Mouse (Mus musculus): Measurements from ENCODE around the gene Plxnb3. TPM values are rescaled to one million over a fixed set of nuclear protein-coding genes. Genes with fewer than 3 reads are reported as not detected.

Gene Plxnb3
- total RNA-seq, 2 experiments from 2014 or later = 0.72 to 0.92 TPM

DNA sequence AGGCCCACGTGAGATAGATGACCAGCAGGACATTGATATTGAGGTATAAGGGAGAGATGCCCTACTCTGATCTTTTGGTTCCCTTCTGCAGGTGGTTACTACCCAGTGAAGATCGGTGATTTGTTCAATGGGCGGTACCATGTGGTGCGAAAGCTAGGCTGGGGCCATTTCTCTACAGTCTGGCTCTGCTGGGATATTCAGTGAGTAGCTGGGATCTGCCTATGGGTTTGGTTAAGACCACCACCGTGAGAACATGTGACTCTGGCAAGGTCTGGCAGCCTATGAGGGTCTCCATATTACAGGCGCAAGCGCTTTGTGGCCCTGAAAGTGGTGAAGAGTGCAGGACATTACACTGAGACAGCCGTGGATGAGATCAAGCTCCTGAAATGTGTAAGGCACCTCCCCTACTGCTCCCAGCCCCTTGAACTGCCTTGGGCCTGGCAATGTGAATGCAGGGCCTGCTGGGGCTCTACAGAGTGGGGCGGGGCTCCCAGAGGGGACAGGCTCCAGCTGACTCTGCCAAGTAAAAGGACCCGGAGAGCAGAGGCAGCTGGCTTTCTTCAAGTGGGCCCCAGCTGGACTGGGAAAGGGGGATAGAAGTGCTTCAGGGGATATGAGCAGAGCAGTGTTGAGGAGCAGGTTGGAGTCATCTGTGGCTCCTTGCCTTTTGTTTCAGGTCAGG is 18.1 kb downstream of the Plxnb3 start:
- intact Hi-C loops (cut with DNase I) = loop anchor here (5.0 kb wide), 1 partner anchor 58 kb away; the partner anchor contains the start of genes Abcd1 and Bcap31
- peak; percentile 62 to 67 for DNase-seq

GRCm38 (mm10) chrX:73782227-73782626 is 25.3 kb downstream of the Plxnb3 start:
- no peak for DNase-seq
- intact Hi-C loops (cut with DNase I) = loop anchor here (10.0 kb wide), 1 partner anchor 463 kb away; the partner anchor contains the start of gene Flna

- peak; percentile 17 to 23 for DNase-seq
These were observed 28.8 kb downstream of the Plxnb3 start for GRCm38 (mm10) chrX:73785666-73786065.

DNA sequence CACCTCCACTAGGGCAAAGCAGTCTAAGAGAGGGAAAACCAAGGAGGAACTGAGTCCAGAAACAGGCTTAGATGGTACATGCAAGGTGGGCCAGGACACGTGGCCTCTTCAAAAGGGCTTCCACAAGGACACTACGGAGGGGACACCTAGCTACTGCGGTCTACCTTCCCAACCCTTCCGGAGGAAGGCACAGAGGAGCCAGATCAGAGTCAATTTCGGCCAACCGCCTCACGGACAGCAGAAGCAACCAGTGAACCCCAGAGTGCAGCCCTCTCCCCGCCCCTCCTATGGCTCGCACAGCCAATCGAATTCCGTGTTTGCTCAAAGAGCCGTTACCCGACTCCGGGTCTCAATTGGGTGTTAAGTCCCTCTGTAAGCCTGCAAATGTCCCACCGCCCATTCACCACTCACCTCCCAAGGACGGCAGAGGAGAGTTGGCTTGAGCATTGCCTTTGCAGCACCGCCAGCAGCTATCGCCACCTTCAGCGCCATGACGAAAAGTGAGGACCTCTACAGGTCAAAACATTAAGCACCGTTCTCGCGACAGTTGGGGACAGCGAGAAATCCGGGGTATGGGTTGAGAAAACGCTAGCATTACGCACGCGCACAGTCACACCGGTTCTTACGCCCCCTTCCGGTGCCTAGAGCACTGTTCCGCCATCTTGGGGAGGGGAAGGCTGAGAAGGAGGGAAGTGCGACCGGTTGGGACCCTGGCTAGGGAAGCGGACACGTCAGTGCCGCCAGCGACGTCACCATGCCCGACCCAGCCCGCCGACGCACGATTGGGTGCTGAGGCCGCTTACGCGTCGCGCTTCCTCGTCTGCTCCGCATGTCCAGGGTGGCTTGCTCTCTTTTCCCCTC is 29.7 kb downstream of the Plxnb3 start, which contains the start of the genes Idh3g and Ssr4:
Gene Idh3g (minus strand): TSS at position 534 of the 861 bp plus-strand sequence.
Gene Ssr4 (plus strand): TSS at position 665 of the 861 bp plus-strand sequence.
- intact Hi-C loops (cut with DNase I) = loop anchor here (5.0 to 10.0 kb wide), 2 partner anchors 136 to 458 kb away; partner anchors contain the start of genes Arhgap4, Flna and Naa10
- DNase-seq = peak; percentile 95

More at GRCm38 (mm10) chrX:73785666-73786065, 28.8 kb downstream of the Plxnb3 start:
- intact Hi-C loops (cut with DNase I) = loop anchor here (5.0 to 10.0 kb wide), 2 partner anchors 137 to 459 kb away; partner anchors contain the start of genes Arhgap4, Flna and Naa10

- intact Hi-C loops (cut with DNase I) = loop anchor here (5.0 to 10.0 kb wide), 2 partner anchors 135 to 458 kb away; partner anchors contain the start of genes Arhgap4, Flna and Naa10
- no peak for DNase-seq
These were observed 30.3 kb downstream of the Plxnb3 start for GRCm38 (mm10) chrX:73787225-73787558.

DNA sequence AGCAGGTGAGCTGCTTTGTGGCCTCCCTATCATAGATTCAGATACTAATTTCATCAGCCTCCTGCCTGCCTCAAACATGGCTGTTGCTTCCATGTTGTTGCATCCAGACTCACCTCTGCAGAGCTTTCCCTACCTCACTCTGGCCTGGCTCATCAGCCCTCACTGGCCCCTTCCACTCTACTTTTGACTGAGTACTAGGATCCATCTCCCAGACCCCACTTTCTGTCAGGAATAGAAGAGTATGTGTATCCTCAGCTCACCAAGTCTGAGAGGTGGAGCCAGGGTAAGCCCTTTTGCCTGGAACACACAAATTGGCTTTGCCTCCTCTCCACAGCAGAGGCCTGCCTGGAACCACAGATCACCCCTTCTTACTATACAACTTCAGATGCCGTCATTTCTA is 31.6 kb downstream of the Plxnb3 start:
- intact Hi-C loops (cut with DNase I) = loop anchor here (5.0 to 10.0 kb wide), 2 partner anchors 134 to 456 kb away; partner anchors contain the start of genes Arhgap4, Flna and Naa10
- no peak for DNase-seq

DNA sequence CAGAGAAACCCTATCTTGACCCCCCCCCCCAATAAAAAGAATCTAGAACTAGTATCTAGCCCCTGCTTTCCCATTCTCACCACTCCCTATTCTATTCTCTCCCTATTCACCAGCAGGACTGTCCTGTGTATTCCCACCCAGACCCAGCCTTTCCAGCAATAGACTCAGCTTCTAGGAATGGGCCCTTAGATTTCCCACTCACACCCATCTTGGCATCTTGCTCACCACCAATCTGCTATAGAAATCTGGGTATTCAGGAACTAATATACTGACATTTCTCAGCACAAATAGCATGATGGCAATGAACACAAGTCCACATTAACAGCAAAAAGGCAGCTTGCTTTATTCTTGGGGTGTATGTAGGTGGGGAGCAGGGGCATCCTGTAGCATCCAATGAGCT is 36.1 kb downstream of the Plxnb3 start:
- intact Hi-C loops (cut with DNase I) = no loop called here

DNA sequence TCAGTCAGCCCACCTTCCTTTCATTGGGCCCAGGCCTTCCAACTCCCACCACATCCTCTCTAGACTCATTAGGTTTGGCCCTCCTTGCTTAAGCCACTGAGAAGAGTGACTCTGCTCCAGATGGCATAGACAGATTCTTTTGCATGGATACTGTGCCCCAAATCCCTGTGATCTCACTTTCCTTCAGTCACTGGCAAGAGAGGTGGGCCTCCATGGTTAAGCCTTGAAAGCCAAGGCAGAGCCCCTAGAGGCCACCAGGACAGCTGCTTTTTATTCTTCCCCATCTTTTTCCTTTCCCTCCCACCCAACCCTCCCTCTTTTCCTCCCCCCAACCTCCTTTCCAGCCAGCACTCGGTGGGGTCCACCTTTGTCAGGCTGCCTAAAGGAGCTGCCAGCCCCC is 36.6 kb downstream of the Plxnb3 start:
- DNase-seq = no peak
- intact Hi-C loops (cut with DNase I) = no loop called here

More for the DNA sequence above, 36.1 kb downstream of the Plxnb3 start:
- DNase-seq = no peak

- DNase-seq = no peak
- intact Hi-C loops (cut with DNase I) = loop anchor here (5.0 kb wide), 2 partner anchors 225 to 615 kb away; partner anchors contain the start of gene Irak1
These were observed 40.6 kb downstream of the Plxnb3 start for GRCm38 (mm10) chrX:73797511-73797910.

DNA sequence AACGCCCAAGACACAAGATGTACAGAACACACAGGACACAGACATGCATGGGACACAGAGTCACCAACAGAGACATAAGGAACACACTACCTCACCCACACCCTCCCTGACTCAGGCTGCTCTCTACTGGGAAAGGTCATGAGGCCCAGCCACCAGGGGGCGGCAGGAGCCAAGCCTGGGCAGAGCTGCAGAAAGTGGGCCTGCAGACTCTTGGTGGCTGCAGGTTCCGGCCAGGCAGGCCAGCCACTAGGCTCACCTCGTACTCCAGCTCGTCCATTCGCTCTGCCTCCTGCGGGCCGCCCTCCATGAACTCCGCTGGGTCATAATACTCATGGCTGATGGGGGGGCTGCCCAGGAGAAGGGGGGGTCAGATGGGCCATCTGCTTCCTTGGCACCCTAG is 41.6 kb downstream of the Plxnb3 start:
- peak; percentile 79 to 80 for DNase-seq
- intact Hi-C loops (cut with DNase I) = loop anchor here (1.0 to 5.0 kb wide), 4 partner anchors 98 to 614 kb away; partner anchors contain the start of genes Irak1 and L1cam

- intact Hi-C loops (cut with DNase I) = no loop called here
These were observed 48.9 kb downstream of the Plxnb3 start for GRCm38 (mm10) chrX:73805814-73806213.

GRCm38 (mm10) chrX:73815072-73815471 is 58.2 kb downstream of the Plxnb3 start:
- intact Hi-C loops (cut with DNase I) = no loop called here

More at GRCm38 (mm10) chrX:73805814-73806213, 48.9 kb downstream of the Plxnb3 start:
- DNase-seq = no peak

GRCm38 (mm10) chrX:73816596-73817314 is 59.9 kb downstream of the Plxnb3 start:
- no peak for DNase-seq
- intact Hi-C loops (cut with DNase I) = no loop called here

More at GRCm38 (mm10) chrX:73815072-73815471, 58.2 kb downstream of the Plxnb3 start:
- no peak for DNase-seq

Other genes with a start within 250 kb of the Plxnb3 start
- under 1 TPM in 1 of 2 experiments, not detected in 1; 0.14 TPM for gene Dusp9, start 117.7 kb upstream of the Plxnb3 start, total RNA-seq (2021)
- 1 to 10 TPM; 8.0 to 8.4 TPM for gene Pnck, start 97.0 kb upstream of the Plxnb3 start, total RNA-seq (2021)
- gene Slc6a8, start 83.9 kb upstream of the Plxnb3 start, total RNA-seq (2021) = 100 to 1,000 TPM; 112 to 126 TPM
- gene Bcap31, start 40.9 kb upstream of the Plxnb3 start, total RNA-seq (2021) = 100 to 1,000 TPM in 1 of 2 experiments, 10 to 100 TPM in 1; 99.5 to 104 TPM
- 10 to 100 TPM; 23.9 to 28.4 TPM for gene Abcd1, start 40.5 kb upstream of the Plxnb3 start, total RNA-seq (2021)
- gene Srpk3, start 17.3 kb downstream of the Plxnb3 start, total RNA-seq (2021) = 10 to 100 TPM; 36.0 to 43.6 TPM
- gene Idh3g, start 29.8 kb downstream of the Plxnb3 start, total RNA-seq (2021) = 100 to 1,000 TPM; 520 to 542 TPM
- gene Ssr4, start 29.9 kb downstream of the Plxnb3 start, total RNA-seq (2021) = 100 to 1,000 TPM; 103 TPM
- 1 to 10 TPM; 2.7 to 2.9 TPM for gene Pdzd4, start 67.9 kb downstream of the Plxnb3 start, total RNA-seq (2021)
- gene Avpr2, start 135.0 kb downstream of the Plxnb3 start, total RNA-seq (2021) = not detected
- 1 to 10 TPM; 1.5 to 1.6 TPM for gene L1cam, start 139.0 kb downstream of the Plxnb3 start, total RNA-seq (2021)
- gene Arhgap4, start 164.8 kb downstream of the Plxnb3 start, total RNA-seq (2021) = 1 to 10 TPM; 1.8 to 2.5 TPM
- gene Naa10, start 164.9 kb downstream of the Plxnb3 start, total RNA-seq (2021) = 10 to 100 TPM; 60.1 to 69.0 TPM
- 10 to 100 TPM; 14.2 to 14.9 TPM for gene Renbp, start 173.8 kb downstream of the Plxnb3 start, total RNA-seq (2021)
- gene Hcfc1, start 209.3 kb downstream of the Plxnb3 start, total RNA-seq (2021) = 10 to 100 TPM; 64.2 to 64.4 TPM